ENCODE assay signal across 12 mouse cellular contexts in genomic region chr19:57941529-57941928, GRCm38 (mm10).
DNase-seq lines count a peak whose midpoint lies in the region; ATAC-seq lines count a peak whose summit lies in the region.
"Had no signal": no experiment of that assay in that cellular context is flagged by ENCODE, and none has a peak within 500 bp of the region (broad histone marks: within the 10 kb centered on the region; RNA-seq: fewer than 3 reads in every experiment).

No protein-coding gene starts in this region.

- H3K9me3 ChIP-seq in kidney, embryonic 14.5 days (ENCODE audit: control insufficient read depth, low read length): no peaks in the 10 kb centered on the region
- H3K9me3 ChIP-seq: embryonic facial prominence, embryonic 12.5 days; heart, embryonic 15.5 days; limb, embryonic 12.5 days; midbrain, embryonic 12.5 days had no signal

- H3K9ac ChIP-seq in kidney, embryonic 14.5 days (ENCODE audit: low read depth, low read length): no peak overlapping the region
- H3K9ac ChIP-seq: embryonic facial prominence, embryonic 12.5 days; heart, embryonic 15.5 days; limb, embryonic 12.5 days; midbrain, embryonic 12.5 days had no signal

- H3K4me1 ChIP-seq in kidney, embryonic 14.5 days (ENCODE audit: control insufficient read depth, insufficient read depth, low read length): no peaks in the 10 kb centered on the region
- H3K4me1 ChIP-seq: embryonic facial prominence, embryonic 12.5 days; heart, embryonic 15.5 days; limb, embryonic 12.5 days had no signal

- no peak overlapping the region for H3K4me2 ChIP-seq in kidney, embryonic 14.5 days (replicated peaks; ENCODE audit: low read depth, low read length)
- H3K4me2 ChIP-seq: embryonic facial prominence, embryonic 12.5 days; heart, embryonic 15.5 days; limb, embryonic 12.5 days; midbrain, embryonic 12.5 days had no signal

- peak; percentile 40 for DNase-seq in left cerebral cortex, adult 11 months (ENCODE audit: low spot score)
- DNase-seq in left cerebral cortex, postnatal 4 days: no peak
- DNase-seq in frontal cortex, postnatal 14 days (ENCODE audit: low spot score in 2 of 2): peak; percentile 38 to 51
- peak; percentile 52 to 64 for DNase-seq in left cerebral cortex, adult 18-20 months (ENCODE audit: low spot score in 2 of 2)
- DNase-seq in right cerebral cortex, postnatal 14 days: peak; percentile 47
- no peak for DNase-seq in heart, postnatal 4 days
- no peak for DNase-seq in ovary, postnatal 10 days (ENCODE audit: low spot score)

- no peak overlapping the region for H3K27ac ChIP-seq in kidney, embryonic 14.5 days (ENCODE audit: low read depth, low read length)
- H3K27ac ChIP-seq: embryonic facial prominence, embryonic 12.5 days; heart, embryonic 15.5 days; limb, embryonic 12.5 days; midbrain, embryonic 12.5 days had no signal

- H3K36me3 ChIP-seq in kidney, embryonic 14.5 days (ENCODE audit: control insufficient read depth, insufficient read depth, low read length): no peaks in the 10 kb centered on the region; the same call in 1 of the 2 replicates
- H3K36me3 ChIP-seq: heart, embryonic 15.5 days; limb, embryonic 12.5 days; midbrain, embryonic 12.5 days had no signal

- no peaks in the 10 kb centered on the region for H3K27me3 ChIP-seq in kidney, embryonic 14.5 days (ENCODE audit: control insufficient read depth, insufficient read depth, low read length)
- H3K27me3 ChIP-seq: embryonic facial prominence, embryonic 12.5 days; heart, embryonic 15.5 days; limb, embryonic 12.5 days; midbrain, embryonic 12.5 days had no signal

- intact Hi-C loops in left cerebral cortex, postnatal 4 days (cut with DNase I): no loop called here

- no peak for ATAC-seq in kidney, embryonic 14.5 days (ENCODE audit: low FRiP score, low TSS enrichment)

- 77% methylated on average over 8 of the region's 8 CpGs for WGBS in kidney, embryonic 14.5 days

- no peak overlapping the region for H3K4me3 ChIP-seq in kidney, embryonic 14.5 days (ENCODE audit: low read length)
- H3K4me3 ChIP-seq: embryonic facial prominence, embryonic 12.5 days; heart, embryonic 15.5 days; limb, embryonic 12.5 days; midbrain, embryonic 12.5 days had no signal

Comparison
In these comparisons a context has a peak if more than half of its experiments do, and no peak if none do; other contexts are left out.
1. DNase-seq: peak in left cerebral cortex, adult 11 months (single experiment), frontal cortex, postnatal 14 days (2 of 2), left cerebral cortex, adult 18-20 months (2 of 2) and right cerebral cortex, postnatal 14 days (single experiment); none in left cerebral cortex, postnatal 4 days (single experiment), heart, postnatal 4 days (single experiment) and ovary, postnatal 10 days (single experiment).